Mouse (Mus musculus): ENCODE measurements around the gene Wdtc1. TPM values are rescaled to one million over a fixed set of nuclear protein-coding genes. Genes with fewer than 3 reads are reported as not detected.

Gene Wdtc1
- polyA plus RNA-seq, 1 experiment, result 49.6 TPM

DNA sequence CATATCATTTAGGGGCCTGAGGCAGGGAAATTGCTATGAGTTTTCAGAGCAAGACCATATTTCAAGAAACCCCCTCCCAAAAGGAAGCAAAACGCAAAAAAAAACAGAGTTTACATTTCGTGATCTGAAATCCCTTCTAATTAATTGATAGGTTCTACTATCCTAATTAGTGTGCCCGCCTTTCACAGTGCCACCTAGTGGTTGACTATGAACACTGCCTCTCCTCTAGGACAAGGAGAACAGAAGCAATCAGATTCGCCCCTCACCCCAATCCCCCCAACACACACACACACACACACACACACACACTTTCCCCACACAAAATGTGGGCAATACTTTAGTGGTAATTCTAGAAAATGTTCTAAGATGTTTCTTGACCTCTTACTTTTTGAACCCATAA is 9.2 kb downstream of the Wdtc1 start:
- TF ChIP-seq POLR2A (IDR thresholded peaks at IDR 0.05; ENCODE audit: borderline replicate concordance, extremely low read depth, insufficient read depth, insufficient read length, poor library complexity, severe bottlenecking), result no peak
- TF ChIP-seq CTCF (IDR thresholded peaks at IDR 0.05; ENCODE audit: borderline replicate concordance, extremely low read depth, insufficient read depth, insufficient read length), result peak; percentile 77; the same call in 1 of the 2 replicates
- peak; percentile 62 for DNase-seq (ENCODE audit: low read depth)

DNA sequence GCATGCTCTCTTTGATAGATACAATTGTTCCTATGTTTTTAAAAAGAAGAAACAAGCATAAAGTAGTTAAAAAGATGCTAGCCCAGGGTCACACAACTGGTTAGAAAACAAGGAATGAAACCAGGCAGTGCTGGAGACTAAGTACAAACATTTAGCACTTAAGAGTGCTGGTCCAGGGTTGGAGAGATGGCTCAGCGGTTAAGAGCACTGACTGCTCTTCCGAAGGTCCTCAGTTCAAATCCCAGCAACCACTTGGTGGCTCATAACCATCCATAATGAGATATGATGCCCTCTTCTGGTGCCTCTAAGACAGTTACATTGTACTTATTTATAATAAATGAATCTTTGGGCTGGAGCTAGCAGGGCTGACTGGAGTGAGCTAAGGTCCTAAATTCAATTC is 13.1 kb downstream of the Wdtc1 start:
- TF ChIP-seq CTCF (IDR thresholded peaks at IDR 0.05; ENCODE audit: borderline replicate concordance, extremely low read depth, insufficient read depth, insufficient read length), result no peak
- no peak for TF ChIP-seq POLR2A (IDR thresholded peaks at IDR 0.05; ENCODE audit: borderline replicate concordance, extremely low read depth, insufficient read depth, insufficient read length, poor library complexity, severe bottlenecking)
- DNase-seq (ENCODE audit: low read depth), result no peak

DNA sequence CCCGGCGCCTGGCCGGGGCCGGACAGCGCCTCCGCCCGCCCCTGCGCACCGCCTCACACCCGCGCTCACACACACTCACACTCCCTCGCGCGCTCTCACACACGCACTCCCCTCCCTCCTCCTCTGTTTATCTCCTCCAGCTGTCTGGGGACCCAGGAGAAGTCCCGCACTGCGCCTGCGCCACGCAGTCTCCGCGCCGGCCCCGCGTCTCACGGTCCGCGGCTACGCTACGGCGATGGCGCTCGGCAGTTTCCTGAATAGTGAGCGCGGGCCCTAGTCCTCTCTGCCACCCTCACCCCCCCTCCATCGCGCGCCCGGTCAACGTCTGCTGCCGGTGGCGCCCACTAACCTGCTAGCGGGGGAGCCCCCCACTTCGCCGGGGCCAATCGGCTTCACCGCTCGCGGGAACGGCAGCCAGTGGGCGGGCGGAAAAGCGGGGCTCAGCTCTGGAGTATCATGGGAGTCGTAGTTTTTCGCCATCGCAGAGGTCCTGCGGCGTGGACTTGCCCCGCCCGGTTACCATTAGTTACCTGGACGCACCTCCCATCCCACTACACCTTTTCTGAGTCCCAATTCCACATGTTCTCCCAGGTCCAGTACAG is 14.0 kb downstream of the Wdtc1 start:
- TF ChIP-seq CTCF (IDR thresholded peaks at IDR 0.05; ENCODE audit: borderline replicate concordance, extremely low read depth, insufficient read depth, insufficient read length), result no peak
- TF ChIP-seq POLR2A (IDR thresholded peaks at IDR 0.05; ENCODE audit: borderline replicate concordance, extremely low read depth, insufficient read depth, insufficient read length, poor library complexity, severe bottlenecking), result peak; percentile 63; the same call in 1 of the 2 replicates

GRCm38 (mm10) chr4:133338521-133339095 is 14.7 kb downstream of the Wdtc1 start:
- TF ChIP-seq CTCF (IDR thresholded peaks at IDR 0.05; ENCODE audit: borderline replicate concordance, extremely low read depth, insufficient read depth, insufficient read length), result no peak
- TF ChIP-seq POLR2A (IDR thresholded peaks at IDR 0.05; ENCODE audit: borderline replicate concordance, extremely low read depth, insufficient read depth, insufficient read length, poor library complexity, severe bottlenecking), result no peak
- DNase-seq (ENCODE audit: low read depth), result peak; percentile 49

More for the DNA sequence above, 14.0 kb downstream of the Wdtc1 start:
- DNase-seq (ENCODE audit: low read depth), result peak; percentile 99

- DNase-seq (ENCODE audit: low read depth), result peak; percentile 39
- TF ChIP-seq CTCF (IDR thresholded peaks at IDR 0.05; ENCODE audit: borderline replicate concordance, extremely low read depth, insufficient read depth, insufficient read length) (no peak), POLR2A (IDR thresholded peaks at IDR 0.05; ENCODE audit: borderline replicate concordance, extremely low read depth, insufficient read depth, insufficient read length, poor library complexity, severe bottlenecking) (no peak)
Measured at GRCm38 (mm10) chr4:133337833-133338520, 15.3 kb downstream of the Wdtc1 start.

DNA sequence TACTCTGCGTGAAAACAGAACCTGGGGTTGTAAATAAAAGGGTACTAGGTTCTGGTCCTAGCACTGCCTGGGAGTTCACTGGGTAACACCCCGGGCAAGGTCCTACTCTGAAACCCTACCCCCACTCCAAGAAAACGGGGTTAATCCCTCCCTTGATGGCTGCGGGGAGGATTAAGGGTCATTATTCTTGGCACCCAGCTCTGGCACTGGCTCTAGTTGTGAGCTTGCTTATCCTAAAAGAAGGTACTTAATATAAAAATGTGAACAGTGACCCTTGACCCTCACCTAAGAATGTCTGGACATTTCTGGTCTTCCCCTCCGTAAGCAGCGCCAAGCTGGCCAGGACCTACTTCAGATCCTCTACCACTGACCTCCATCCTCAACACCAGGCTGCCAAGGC is 20.0 kb downstream of the Wdtc1 start:
- TF ChIP-seq POLR2A (IDR thresholded peaks at IDR 0.05; ENCODE audit: borderline replicate concordance, extremely low read depth, insufficient read depth, insufficient read length, poor library complexity, severe bottlenecking) (no peak), CTCF (IDR thresholded peaks at IDR 0.05; ENCODE audit: borderline replicate concordance, extremely low read depth, insufficient read depth, insufficient read length) (no peak)
- DNase-seq (ENCODE audit: low read depth), result no peak

- no peak for DNase-seq (ENCODE audit: low read depth)
- TF ChIP-seq POLR2A (IDR thresholded peaks at IDR 0.05; ENCODE audit: borderline replicate concordance, extremely low read depth, insufficient read depth, insufficient read length, poor library complexity, severe bottlenecking) (no peak), CTCF (IDR thresholded peaks at IDR 0.05; ENCODE audit: borderline replicate concordance, extremely low read depth, insufficient read depth, insufficient read length) (no peak)
Measured at GRCm38 (mm10) chr4:133330296-133330695, 23.0 kb downstream of the Wdtc1 start.

GRCm38 (mm10) chr4:133328129-133328528 is 25.2 kb downstream of the Wdtc1 start:
- no peak for DNase-seq (ENCODE audit: low read depth)
- TF ChIP-seq CTCF (IDR thresholded peaks at IDR 0.05; ENCODE audit: borderline replicate concordance, extremely low read depth, insufficient read depth, insufficient read length), result no peak
- no peak for TF ChIP-seq POLR2A (IDR thresholded peaks at IDR 0.05; ENCODE audit: borderline replicate concordance, extremely low read depth, insufficient read depth, insufficient read length, poor library complexity, severe bottlenecking)

- DNase-seq (ENCODE audit: low read depth), result no peak
- TF ChIP-seq POLR2A (IDR thresholded peaks at IDR 0.05; ENCODE audit: borderline replicate concordance, extremely low read depth, insufficient read depth, insufficient read length, poor library complexity, severe bottlenecking), result no peak
- no peak for TF ChIP-seq CTCF (IDR thresholded peaks at IDR 0.05; ENCODE audit: borderline replicate concordance, extremely low read depth, insufficient read depth, insufficient read length)
Measured at GRCm38 (mm10) chr4:133319667-133320066, 33.6 kb downstream of the Wdtc1 start.

GRCm38 (mm10) chr4:133315991-133316390 is 37.3 kb downstream of the Wdtc1 start:
- no peak for DNase-seq (ENCODE audit: low read depth)
- no peak for TF ChIP-seq CTCF (IDR thresholded peaks at IDR 0.05; ENCODE audit: borderline replicate concordance, extremely low read depth, insufficient read depth, insufficient read length)
- TF ChIP-seq POLR2A (IDR thresholded peaks at IDR 0.05; ENCODE audit: borderline replicate concordance, extremely low read depth, insufficient read depth, insufficient read length, poor library complexity, severe bottlenecking), result no peak

DNA sequence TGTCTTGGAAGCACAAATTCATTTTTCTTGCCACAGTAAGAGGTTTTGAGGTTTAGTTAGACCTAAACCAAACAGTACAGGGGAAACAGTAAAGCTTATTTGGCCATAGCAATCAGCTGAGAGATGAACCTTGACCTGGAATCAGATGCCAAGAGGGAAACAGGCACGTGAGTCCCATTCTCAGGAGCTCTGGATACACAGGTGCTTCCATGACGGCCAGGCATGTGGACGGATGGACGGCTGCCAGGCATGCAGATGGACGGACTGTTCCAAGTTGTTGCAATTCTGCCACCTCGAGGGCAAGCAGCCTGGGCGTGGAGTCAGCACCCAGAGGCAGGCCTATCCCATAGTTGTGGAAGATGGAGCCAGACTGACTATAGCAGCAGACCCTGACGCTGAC is 38.4 kb downstream of the Wdtc1 start:
- no peak for TF ChIP-seq CTCF (IDR thresholded peaks at IDR 0.05; ENCODE audit: borderline replicate concordance, extremely low read depth, insufficient read depth, insufficient read length)
- no peak for DNase-seq (ENCODE audit: low read depth)

- TF ChIP-seq CTCF (IDR thresholded peaks at IDR 0.05; ENCODE audit: borderline replicate concordance, extremely low read depth, insufficient read depth, insufficient read length) (peak; percentile 99), POLR2A (IDR thresholded peaks at IDR 0.05; ENCODE audit: borderline replicate concordance, extremely low read depth, insufficient read depth, insufficient read length, poor library complexity, severe bottlenecking) (no peak)
- peak; percentile 87 for DNase-seq (ENCODE audit: low read depth)
Measured at GRCm38 (mm10) chr4:133309948-133310347, 43.3 kb downstream of the Wdtc1 start.

All from brain, embryonic 14.5 days (tissue).